Mouse (Mus musculus): ENCODE data around the gene Slc25a28. TPM values are rescaled to one million over a fixed set of nuclear protein-coding genes. Genes with fewer than 3 reads are reported as not detected.

The Slc25a28 gene
- polyA plus RNA-seq, 1 experiment from 2014 or later, result 14.1 TPM

DNA sequence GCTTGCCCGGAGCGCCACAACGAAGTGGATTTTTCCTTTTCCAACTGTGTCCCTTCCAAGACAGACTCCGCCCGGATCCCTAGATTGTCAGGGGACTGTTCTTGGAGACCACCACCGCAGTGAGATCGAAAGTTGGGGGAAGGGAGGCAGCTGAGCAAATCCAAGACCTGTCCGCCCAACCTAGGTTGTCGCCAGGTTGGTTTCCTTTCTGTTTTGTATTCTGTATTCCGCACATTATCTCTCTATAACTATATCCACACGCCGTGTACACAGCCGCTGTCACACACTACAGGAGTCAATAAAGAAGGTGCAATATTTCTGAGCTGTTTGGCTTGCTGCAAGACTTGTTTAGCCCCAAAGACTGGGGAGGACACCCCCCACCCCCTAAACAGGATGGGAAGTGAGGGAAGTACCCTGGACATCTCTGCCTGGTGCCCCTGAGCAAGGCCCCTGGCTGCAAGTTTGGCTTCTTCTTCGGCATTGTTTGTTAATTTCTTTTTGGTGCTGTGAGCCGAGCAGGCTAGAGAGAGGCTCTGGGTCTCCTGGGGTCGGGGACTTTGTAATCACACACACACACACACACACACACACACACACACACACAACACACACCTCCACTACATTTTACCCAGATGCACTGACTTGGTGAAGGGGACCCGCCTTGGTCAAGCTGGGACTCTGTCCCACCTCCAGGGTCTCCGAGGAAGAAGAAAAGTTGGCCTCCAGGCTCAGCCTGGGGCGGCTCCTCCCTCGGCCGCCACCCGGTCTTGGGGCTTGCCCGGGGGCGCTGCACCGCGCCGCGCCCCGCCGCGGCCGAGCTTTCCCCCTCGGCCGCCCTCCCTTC is 58.9 kb downstream of the Slc25a28 start:
- H3K36me3 ChIP-seq (ENCODE audit: control insufficient read depth, insufficient read depth, low read length), result no peaks in the 10 kb centered on the region

DNA sequence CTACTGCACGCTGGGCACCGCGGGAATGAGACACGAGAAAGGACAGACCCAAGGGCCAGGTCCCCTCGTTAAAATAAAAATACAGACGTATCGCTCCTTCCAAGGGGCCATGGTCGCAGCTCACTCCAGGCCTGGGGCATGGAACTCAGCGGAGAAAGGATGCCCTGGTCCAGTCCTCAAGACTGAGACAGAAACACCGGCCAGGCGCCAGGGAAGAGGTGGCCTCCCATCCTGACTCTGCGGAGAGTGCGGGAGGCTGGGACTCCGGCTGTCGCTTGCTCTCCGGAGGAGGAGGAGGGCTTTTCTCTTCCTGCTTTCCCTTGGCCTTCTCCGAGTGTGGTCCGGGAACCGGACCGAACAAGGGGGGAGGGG is 59.6 kb downstream of the Slc25a28 start:
- H3K9me3 ChIP-seq (replicated peaks; ENCODE audit: control insufficient read depth, low read length, poor library complexity, severe bottlenecking), result no peaks in the 10 kb centered on the region
- H3K4me3 ChIP-seq (ENCODE audit: low read depth, low read length), result peak overlapping the region; percentile 22
- WGBS, result under 1% methylated on average over 20 of the region's 20 CpGs
- no peak overlapping the region for H3K9ac ChIP-seq (ENCODE audit: low read depth, low read length)
- peak overlapping the region; percentile 49 for H3K4me2 ChIP-seq (ENCODE audit: low read length)
- ATAC-seq, result no peak
- peaks cover 7% of the 10 kb centered on the region; the same call in 1 of the 2 replicates for H3K4me1 ChIP-seq (ENCODE audit: control insufficient read depth, insufficient read depth, low read length)
- H3K27me3 ChIP-seq (ENCODE audit: control insufficient read depth, insufficient read depth, low read depth, low read length), result peaks cover 52% of the 10 kb centered on the region
- H3K27ac ChIP-seq (ENCODE audit: low read length), result no peak overlapping the region
- no peaks in the 10 kb centered on the region for H3K36me3 ChIP-seq (ENCODE audit: control insufficient read depth, insufficient read depth, low read length)

More for the DNA sequence above, 58.9 kb downstream of the Slc25a28 start:
- Histone ChIP-seq H3K27ac (ENCODE audit: low read length) (no peak overlapping the region), H3K4me3 (ENCODE audit: low read depth, low read length) (peak overlapping the region; percentile 27), H3K27me3 (ENCODE audit: control insufficient read depth, insufficient read depth, low read depth, low read length) (peaks cover 54% of the 10 kb centered on the region), H3K4me1 (ENCODE audit: control insufficient read depth, insufficient read depth, low read length) (peaks cover 7% of the 10 kb centered on the region; the same call in 1 of the 2 replicates), H3K4me2 (ENCODE audit: low read length) (peak overlapping the region; percentile 47), H3K9ac (ENCODE audit: low read depth, low read length) (no peak overlapping the region), H3K9me3 (replicated peaks; ENCODE audit: control insufficient read depth, low read length, poor library complexity, severe bottlenecking) (no peaks in the 10 kb centered on the region)
- no peak for ATAC-seq
- WGBS, result under 1% methylated on average over 29 of the region's 34 CpGs

DNA sequence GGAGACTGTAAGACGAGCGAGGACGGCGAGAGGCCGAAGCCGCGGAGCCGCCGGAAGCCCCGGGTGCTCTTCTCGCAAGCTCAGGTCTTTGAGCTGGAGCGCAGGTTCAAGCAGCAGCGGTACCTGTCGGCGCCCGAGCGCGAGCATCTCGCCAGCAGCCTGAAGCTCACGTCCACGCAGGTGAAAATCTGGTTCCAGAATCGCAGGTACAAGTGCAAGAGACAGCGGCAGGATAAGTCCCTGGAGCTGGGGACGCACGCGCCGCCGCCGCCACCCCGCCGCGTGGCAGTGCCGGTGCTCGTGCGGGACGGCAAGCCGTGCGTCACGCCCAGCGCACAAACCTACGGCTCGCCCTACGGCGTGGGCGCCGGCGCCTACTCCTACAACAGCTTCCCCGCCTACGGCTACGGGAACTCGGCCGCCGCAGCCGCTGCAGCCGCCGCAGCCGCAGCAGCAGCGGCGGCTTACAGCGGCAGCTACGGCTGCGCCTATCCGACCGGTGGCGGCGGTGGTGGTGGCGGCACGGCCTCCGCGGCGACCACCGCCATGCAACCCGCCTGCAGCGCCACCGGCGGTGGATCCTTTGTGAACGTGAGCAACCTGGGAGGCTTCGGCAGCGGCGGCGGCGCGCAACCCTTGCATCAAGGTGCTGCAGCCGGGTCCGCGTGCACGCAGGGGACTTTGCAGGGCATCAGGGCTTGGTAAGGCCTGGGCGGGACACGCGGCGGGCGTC is 60.2 kb downstream of the Slc25a28 start:
- ATAC-seq, result peak; percentile 11; the same call in 1 of the 2 replicates
- WGBS, result under 1% methylated on average over 91 of the region's 92 CpGs
- Histone ChIP-seq H3K4me3 (ENCODE audit: low read depth, low read length) (peak overlapping the region; percentile 22), H3K4me2 (ENCODE audit: low read length) (peak overlapping the region; percentile 49), H3K27ac (ENCODE audit: low read length) (no peak overlapping the region), H3K36me3 (ENCODE audit: control insufficient read depth, insufficient read depth, low read length) (no peaks in the 10 kb centered on the region), H3K4me1 (ENCODE audit: control insufficient read depth, insufficient read depth, low read length) (peaks cover 7% of the 10 kb centered on the region; the same call in 1 of the 2 replicates), H3K9ac (ENCODE audit: low read depth, low read length) (no peak overlapping the region), H3K27me3 (ENCODE audit: control insufficient read depth, insufficient read depth, low read depth, low read length) (peaks cover 52% of the 10 kb centered on the region), H3K9me3 (replicated peaks; ENCODE audit: control insufficient read depth, low read length, poor library complexity, severe bottlenecking) (no peaks in the 10 kb centered on the region)

Small RNAs within 50 kb of the gene (microRNA-seq; reads per million reads assigned to microRNA genes)
- gene Gm22646, result not detected

Other genes starting within 250 kb of the Slc25a28 start
- gene Cnnm1, start 234.4 kb downstream of the Slc25a28 start, polyA plus RNA-seq (2015; fragmentation: Nextera tagmentation; extraction: Ambion mirVana), result 2.1 and 2.7 TPM in 2 replicates
- 107 and 113 TPM in 2 replicates for gene Got1, start 150.3 kb downstream of the Slc25a28 start, polyA plus RNA-seq (2015; fragmentation: Nextera tagmentation; extraction: Ambion mirVana)
- 0.51 and 0.55 TPM in 2 replicates for gene Nkx2-3, start 62.6 kb downstream of the Slc25a28 start, polyA plus RNA-seq (2015; fragmentation: Nextera tagmentation; extraction: Ambion mirVana)
- 7.1 and 8.2 TPM in 2 replicates for gene Entpd7, start 14.8 kb upstream of the Slc25a28 start, polyA plus RNA-seq (2015; fragmentation: Nextera tagmentation; extraction: Ambion mirVana)
- 6.7 and 7.5 TPM in 2 replicates for gene Cutc, start 78.1 kb upstream of the Slc25a28 start, polyA plus RNA-seq (2015; fragmentation: Nextera tagmentation; extraction: Ambion mirVana)
- 13.1 and 14.4 TPM in 2 replicates for gene Cox15, start 78.1 kb upstream of the Slc25a28 start, polyA plus RNA-seq (2015; fragmentation: Nextera tagmentation; extraction: Ambion mirVana)
- gene Abcc2, start 107.3 kb upstream of the Slc25a28 start, polyA plus RNA-seq (2015; fragmentation: Nextera tagmentation; extraction: Ambion mirVana), result 0.04 and 0.11 TPM in 2 replicates

Measured in midbrain, embryonic 16.5 days (tissue).